Mouse (Mus musculus) CH12.LX (cell line): Measurements from ENCODE around the gene Cryzl1. TPM values are rescaled to one million over a fixed set of nuclear protein-coding genes. Genes with fewer than 3 reads are reported as not detected.

Experiments
- DNase-seq: peaks from one replicate; pipeline ENCODE4 v3.0.0-alpha.2; 2013; ENCODE audit errors: extremely low read depth
- H3K27ac ChIP-seq: 2 replicates; pipeline ENCODE4 v1.5.1; 2012; ENCODE audit warnings: low read depth, mild to moderate bottlenecking, control low read depth, moderate library complexity; ENCODE audit not compliant: insufficient read depth
- H3K27me3 ChIP-seq: replicated peaks from 2 replicates; pipeline ENCODE3; 2012; ENCODE audit warnings: inconsistent platforms
- H3K36me3 ChIP-seq, 2 experiments: replicated peaks in 1 of 2; 2 replicates each; pipeline versions ENCODE3 to v1.6.1; 2012; ENCODE audit warnings: inconsistent platforms in 1 of 2, low read length in 1 of 2, mild to moderate bottlenecking in 1 of 2, mixed read lengths in 1 of 2, moderate library complexity in 1 of 2; ENCODE audit not compliant: control insufficient read depth in 1 of 2, insufficient read depth in 1 of 2
- H3K4me1 ChIP-seq, 2 experiments: 2 replicates each; pipeline ENCODE4 v1.6.1; 2012; ENCODE audit warnings: inconsistent platforms in 1 of 2, moderate library complexity in 1 of 2; ENCODE audit not compliant: insufficient read depth in 2 of 2, control insufficient read depth in 1 of 2
- H3K4me2 ChIP-seq: 2 replicates; pipeline ENCODE4 v1.6.1; 2012; ENCODE audit warnings: low read depth, mild to moderate bottlenecking, control low read depth; ENCODE audit not compliant: poor library complexity, insufficient read depth, severe bottlenecking
- H3K4me3 ChIP-seq, 3 experiments: fragments of 150-350 bp in 1 of 3; sonication (generic) in 1 of 3; replicated peaks in 1 of 3; 2 replicates each; pipeline versions ENCODE3 to v1.5.1; 2011 to 2012; ENCODE audit warnings: low read depth in 2 of 3, low read length in 2 of 3, mild to moderate bottlenecking in 2 of 3, moderate library complexity in 2 of 3, control low read depth in 1 of 3, improper control_type of control experiment in 1 of 3, inconsistent platforms in 1 of 3, mixed read lengths in 1 of 3; ENCODE audit not compliant: poor library complexity in 1 of 3
- H3K79me2 ChIP-seq: replicated peaks from 2 replicates; pipeline ENCODE4 v1.6.1; 2012; ENCODE audit warnings: mild to moderate bottlenecking, moderate library complexity; ENCODE audit not compliant: control insufficient read depth, poor library complexity, insufficient read depth, severe bottlenecking; ENCODE audit errors: extremely low read depth
- H3K9ac ChIP-seq: 2 replicates; pipeline ENCODE4 v1.6.1; 2012; ENCODE audit warnings: low read depth, mild to moderate bottlenecking, control low read depth, moderate library complexity; ENCODE audit not compliant: insufficient read depth
- H3K9me3 ChIP-seq: replicated peaks from 2 replicates; pipeline ENCODE3; 2012; ENCODE audit warnings: low read length, inconsistent platforms, mixed read lengths
- CHD1 ChIP-seq: IDR thresholded peaks from 2 replicates; pipeline ENCODE4 v1.6.1; 2012; ENCODE audit warnings: low read depth, low read length, improper control_type of control experiment, inconsistent platforms
- CHD2 ChIP-seq: IDR thresholded peaks from 2 replicates; pipeline ENCODE4 v1.6.1; 2011; ENCODE audit warnings: low read length, improper control_type of control experiment
- ELF1 ChIP-seq: IDR thresholded peaks from 2 replicates; pipeline ENCODE4 v1.6.1; 2014; ENCODE audit warnings: low read depth, mild to moderate bottlenecking, inconsistent platforms, low read length, improper control_type of control experiment
- EP300 ChIP-seq: IDR thresholded peaks from 2 replicates; pipeline ENCODE4 v1.6.1; 2011; ENCODE audit warnings: low read length, improper control_type of control experiment
- ETS1 ChIP-seq: conservative IDR thresholded peaks from 2 replicates; pipeline ENCODE4 v1.6.1; 2012; ENCODE audit warnings: low read depth, mild to moderate bottlenecking, inconsistent platforms, low read length, improper control_type of control experiment, moderate library complexity
- HCFC1 ChIP-seq: IDR thresholded peaks from 2 replicates; pipeline ENCODE4 v1.6.1; 2012; ENCODE audit warnings: low read depth, mild to moderate bottlenecking, inconsistent platforms, low read length, improper control_type of control experiment
- IRF4 ChIP-seq: IDR thresholded peaks from 2 replicates; pipeline ENCODE4 v1.6.1; 2014; ENCODE audit warnings: low read depth, mild to moderate bottlenecking, inconsistent platforms, low read length, improper control_type of control experiment
- JUN ChIP-seq: IDR thresholded peaks from 2 replicates; pipeline ENCODE4 v1.6.1; 2011; ENCODE audit warnings: low read depth, mild to moderate bottlenecking, low read length, improper control_type of control experiment, moderate library complexity; ENCODE audit not compliant: insufficient read depth
- JUND ChIP-seq: conservative IDR thresholded peaks from 2 replicates; pipeline ENCODE4 v1.6.1; 2011; ENCODE audit warnings: low read depth, low read length, improper control_type of control experiment
- KAT2A ChIP-seq: IDR thresholded peaks from 2 replicates; pipeline ENCODE4 v1.6.1; 2012; ENCODE audit warnings: low read length, improper control_type of control experiment, inconsistent platforms; ENCODE audit not compliant: insufficient replicate concordance
- MAFK ChIP-seq: IDR thresholded peaks from 2 replicates; pipeline ENCODE4 v1.6.1; 2011; ENCODE audit warnings: low read length, improper control_type of control experiment; ENCODE audit not compliant: insufficient replicate concordance
- MAX ChIP-seq: IDR thresholded peaks from 2 replicates; pipeline ENCODE4 v1.6.1; 2011; ENCODE audit warnings: low read length, improper control_type of control experiment
- MAZ ChIP-seq: IDR thresholded peaks from 2 replicates; pipeline ENCODE4 v1.6.1; 2012; ENCODE audit warnings: low read depth, mild to moderate bottlenecking, inconsistent platforms, low read length, improper control_type of control experiment, moderate library complexity
- MEF2A ChIP-seq: IDR thresholded peaks from 2 replicates; pipeline ENCODE4 v1.6.1; 2014; ENCODE audit warnings: low read depth, mild to moderate bottlenecking, inconsistent platforms, low read length, improper control_type of control experiment, borderline replicate concordance
- MXI1 ChIP-seq: IDR thresholded peaks from 2 replicates; pipeline ENCODE4 v1.6.1; 2011; ENCODE audit warnings: mild to moderate bottlenecking, low read depth, low read length, improper control_type of control experiment
- NELFE ChIP-seq: IDR thresholded peaks from 2 replicates; pipeline ENCODE4 v1.6.1; 2011; ENCODE audit warnings: low read depth, low read length, improper control_type of control experiment
- POLR2A ChIP-seq: IDR thresholded peaks from 2 replicates; pipeline ENCODE4 v1.6.1; 2011; ENCODE audit warnings: low read depth, mild to moderate bottlenecking, improper control_type of control experiment, low read length
- POLR2AphosphoS2 ChIP-seq: IDR thresholded peaks from 2 replicates; pipeline ENCODE4 v1.6.1; 2011; ENCODE audit warnings: low read depth, low read length, improper control_type of control experiment
- RAD21 ChIP-seq: IDR thresholded peaks from 2 replicates; pipeline ENCODE4 v1.6.1; 2011; ENCODE audit warnings: low read depth, mild to moderate bottlenecking, low read length, improper control_type of control experiment, moderate library complexity
- RCOR1 ChIP-seq: conservative IDR thresholded peaks from 2 replicates; pipeline ENCODE4 v1.6.1; 2012; ENCODE audit warnings: low read depth, mild to moderate bottlenecking, inconsistent platforms, low read length, improper control_type of control experiment
- TBP ChIP-seq: conservative IDR thresholded peaks from 2 replicates; pipeline ENCODE4 v1.6.1; 2011; ENCODE audit warnings: low read depth, low read length, improper control_type of control experiment
- TCF12 ChIP-seq: IDR thresholded peaks from 2 replicates; pipeline ENCODE4 v1.6.1; 2014; ENCODE audit warnings: low read depth, mild to moderate bottlenecking, inconsistent platforms, low read length, improper control_type of control experiment
- USF2 ChIP-seq: conservative IDR thresholded peaks from 2 replicates; pipeline ENCODE4 v1.6.1; 2011; ENCODE audit warnings: low read depth, low read length, improper control_type of control experiment
- ZKSCAN1 ChIP-seq: IDR thresholded peaks from 2 replicates; pipeline ENCODE4 v1.6.1; 2012; ENCODE audit warnings: low read depth, inconsistent platforms, low read length, improper control_type of control experiment, borderline replicate concordance
- ZNF384 ChIP-seq: IDR thresholded peaks from 2 replicates; pipeline ENCODE4 v1.6.1; 2012; ENCODE audit warnings: low read depth, low read length, improper control_type of control experiment, inconsistent platforms
- dilution Hi-C: fragments of 300-500 bp; cut with MboI; formaldehyde crosslinking; loops from 2 replicates; pipeline ENCODE4 v1.14.3; 2020; ENCODE audit warnings: low sequenced_read_pairs; ENCODE audit not compliant: extremely low pct_unique_long_range_greater_than_20kb, extremely low pct_ligation_motif_present
- in situ Hi-C: fragments of 300-500 bp; cut with MboI; formaldehyde crosslinking; loops from 3 replicates; pipeline ENCODE4 v1.14.3; 2019; ENCODE audit warnings: low sequenced_read_pairs, low pct_ligation_motif_present, low pct_unique_long_range_greater_than_20kb, mixed read lengths
- polyA plus RNA-seq: library from polyadenylated mRNA; unstranded; fragments of >175 nt; gene quantifications from 2 replicates; pipeline ENCODE4 v1.2.1, GENCODE M21; 2012; ENCODE audit warnings: low read depth; ENCODE audit not compliant: insufficient read length
- total RNA-seq, 2 experiments: library from RNA; depleted of rRNA; stranded (reverse); fragments of 300-350 nt in 1 of 2; fragments of >200 nt in 1 of 2; gene quantifications; 2 replicates each; pipeline ENCODE4 v1.2.3; 2012 to 2014

The Cryzl1 gene
- total and polyA plus RNA-seq, 3 experiments = 105 to 115 (median 111) TPM

DNA sequence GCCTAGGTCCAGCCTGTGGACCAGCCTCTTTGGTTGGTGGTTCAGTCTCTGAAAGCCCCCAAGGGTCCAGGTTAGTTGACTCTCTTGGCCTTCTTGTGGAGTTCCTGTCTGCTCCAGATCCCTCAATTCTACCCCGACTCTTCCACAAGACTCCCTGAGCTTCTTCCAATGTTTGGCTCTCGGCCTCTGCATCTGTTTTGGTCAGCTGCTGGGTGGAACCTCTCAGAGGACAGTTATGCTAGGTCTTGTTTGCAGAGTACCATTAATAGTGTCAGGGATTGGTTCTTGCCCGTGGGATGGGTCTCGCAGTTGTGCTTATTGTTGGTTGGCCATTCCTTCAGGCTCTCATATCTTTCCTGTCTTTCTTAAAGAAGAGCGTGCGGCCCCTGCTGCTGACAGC, 39.8 kb upstream of the Cryzl1 start:
- H3K36me3 ChIP-seq = peaks cover 0 to 15% of the 10 kb centered on the region in 2 experiments
- H3K4me3 ChIP-seq = no peak overlapping the region
- dilution Hi-C loops (no loop called here), in situ Hi-C loops (no loop called here)
- H3K27ac ChIP-seq = no peak overlapping the region
- H3K4me2 ChIP-seq = no peak overlapping the region
- TF ChIP-seq USF2 (no peak), POLR2A (no peak), HCFC1 (no peak), EP300 (no peak), NELFE (no peak), ETS1 (no peak), MEF2A (no peak), CHD2 (no peak), ZNF384 (no peak)
- TF ChIP-seq, all 38 proteins: peak for 0
- Histone ChIP-seq H3K4me1 (peaks cover 0 to 27% of the 10 kb centered on the region in 2 experiments; a peak in 2 of 4 replicates), H3K27me3 (no peaks in the 10 kb centered on the region), H3K9ac (no peak overlapping the region), H3K79me2 (peaks cover 14% of the 10 kb centered on the region), H3K9me3 (no peaks in the 10 kb centered on the region)
- no peak for DNase-seq

- dilution Hi-C loops = no loop called here
- Histone ChIP-seq H3K27ac (no peak overlapping the region), H3K27me3 (no peaks in the 10 kb centered on the region), H3K79me2 (peaks cover 9% of the 10 kb centered on the region)
- DNase-seq = no peak
- TF ChIP-seq JUN (no peak), ZKSCAN1 (no peak), CHD1 (no peak), JUND (no peak), MAZ (no peak)
- TF ChIP-seq, all 38 proteins: peak for 0
- in situ Hi-C loops = no loop called here
- Histone ChIP-seq H3K36me3 (peaks cover 0 to 15% of the 10 kb centered on the region in 2 experiments), H3K4me1 (peaks cover 0 to 27% of the 10 kb centered on the region in 2 experiments; a peak in 2 of 4 replicates), H3K9me3 (no peaks in the 10 kb centered on the region), H3K4me2 (no peak overlapping the region), H3K4me3 (no peak overlapping the region), H3K9ac (no peak overlapping the region)
Measured at GRCm38 (mm10) chr16:91767165-91767701, 38.5 kb upstream of the Cryzl1 start.

GRCm38 (mm10) chr16:91765816-91766210, 37.0 kb upstream of the Cryzl1 start:
- dilution Hi-C loops = no loop called here
- no peaks in the 10 kb centered on the region for H3K9me3 ChIP-seq
- no peak for DNase-seq
- no peak overlapping the region for H3K9ac ChIP-seq
- TF ChIP-seq POLR2AphosphoS2 (no peak), ZKSCAN1 (no peak), KAT2A (no peak), TCF12 (no peak), CHD1 (no peak), MAX (no peak), RAD21 (no peak), MXI1 (no peak), TBP (no peak), MEF2A (no peak), NELFE (no peak), IRF4 (no peak), MAFK (no peak), ELF1 (no peak), RCOR1 (no peak)
- TF ChIP-seq, all 38 proteins: peak for 0
- Histone ChIP-seq H3K79me2 (peaks cover 8% of the 10 kb centered on the region), H3K27ac (no peak overlapping the region), H3K4me3 (no peak overlapping the region), H3K36me3 (peaks cover 0 to 17% of the 10 kb centered on the region in 2 experiments), H3K4me1 (peaks cover 0 to 27% of the 10 kb centered on the region in 2 experiments; a peak in 2 of 4 replicates), H3K4me2 (no peak overlapping the region), H3K27me3 (no peaks in the 10 kb centered on the region)
- in situ Hi-C loops = no loop called here
